Mouse (Mus musculus): ENCODE measurements around the gene Ly6g5c. TPM values are rescaled to one million over a fixed set of nuclear protein-coding genes. Genes with fewer than 3 reads are reported as not detected.
A peak's percentile ranks its signal among the peaks of the same experiment; 100 is the strongest.

Ly6g5c gene
- total and polyA plus RNA-seq, 2 experiments from 2014 or later = not detected

- H3K9me3 ChIP-seq (ENCODE audit: low read length) = no peaks in the 10 kb centered on the region
- no peak overlapping the region for H3K9ac ChIP-seq (replicated peaks; ENCODE audit: low read length)
- 84% methylated on average over 6 of the region's 6 CpGs for WGBS
- H3K27me3 ChIP-seq (ENCODE audit: insufficient read depth, low read length) = no peaks in the 10 kb centered on the region
- TF ChIP-seq CTCF (IDR thresholded peaks at IDR 0.05; ENCODE audit: low read depth) = no peak
- peaks cover 77% of the 10 kb centered on the region for H3K36me3 ChIP-seq (ENCODE audit: insufficient read depth, low read length)
- no peak overlapping the region for H3K4me2 ChIP-seq (ENCODE audit: low read depth, low read length)
- ATAC-seq = no peak
- H3K4me3 ChIP-seq (ENCODE audit: low read length) = no peak overlapping the region
- H3K27ac ChIP-seq = no peak overlapping the region
- H3K4me1 ChIP-seq (ENCODE audit: insufficient read depth, low read length) = peaks cover 2% of the 10 kb centered on the region; the same call in 1 of the 2 replicates
- no peak for DNase-seq (ENCODE audit: low spot score)
Observed at GRCm38 (mm10) chr17:35141971-35142370, 33.9 kb downstream of the Ly6g5c start.

DNA sequence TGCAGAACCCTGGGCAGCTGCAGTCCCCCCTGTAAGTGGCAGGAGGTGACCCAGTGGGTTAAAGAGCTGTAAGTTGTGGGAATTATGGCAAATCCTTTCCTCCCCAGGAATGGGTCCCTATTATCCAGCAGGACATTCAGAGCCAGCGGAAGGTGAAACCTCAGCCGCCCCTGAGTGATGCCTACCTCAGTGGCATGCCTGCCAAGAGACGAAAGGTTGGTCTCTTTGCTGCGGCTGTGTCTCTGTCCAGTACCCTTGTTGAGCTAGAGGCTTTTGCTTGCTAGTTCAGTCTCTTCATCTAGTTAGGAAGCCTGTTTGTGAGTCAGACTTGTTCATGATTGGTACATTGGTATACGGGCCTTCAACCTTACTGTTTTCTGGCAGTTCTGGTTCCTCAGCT, 38.1 kb downstream of the Ly6g5c start:
- no peaks in the 10 kb centered on the region for H3K27me3 ChIP-seq (ENCODE audit: insufficient read depth, low read length)
- H3K4me1 ChIP-seq (ENCODE audit: insufficient read depth, low read length) = no peaks in the 10 kb centered on the region
- ATAC-seq (no peak), DNase-seq (ENCODE audit: low spot score) (no peak)
- no peak overlapping the region for H3K4me2 ChIP-seq (ENCODE audit: low read depth, low read length)
- WGBS = 85% methylated on average over 5 of the region's 5 CpGs
- no peak for TF ChIP-seq CTCF (IDR thresholded peaks at IDR 0.05; ENCODE audit: low read depth)
- H3K4me3 ChIP-seq (ENCODE audit: low read length) = no peak overlapping the region
- peak overlapping the region; percentile 32; the same call in 1 of the 2 replicates for H3K27ac ChIP-seq
- no peaks in the 10 kb centered on the region for H3K9me3 ChIP-seq (ENCODE audit: low read length)
- peaks cover 83% of the 10 kb centered on the region for H3K36me3 ChIP-seq (ENCODE audit: insufficient read depth, low read length)
- no peak overlapping the region for H3K9ac ChIP-seq (replicated peaks; ENCODE audit: low read length)

DNA sequence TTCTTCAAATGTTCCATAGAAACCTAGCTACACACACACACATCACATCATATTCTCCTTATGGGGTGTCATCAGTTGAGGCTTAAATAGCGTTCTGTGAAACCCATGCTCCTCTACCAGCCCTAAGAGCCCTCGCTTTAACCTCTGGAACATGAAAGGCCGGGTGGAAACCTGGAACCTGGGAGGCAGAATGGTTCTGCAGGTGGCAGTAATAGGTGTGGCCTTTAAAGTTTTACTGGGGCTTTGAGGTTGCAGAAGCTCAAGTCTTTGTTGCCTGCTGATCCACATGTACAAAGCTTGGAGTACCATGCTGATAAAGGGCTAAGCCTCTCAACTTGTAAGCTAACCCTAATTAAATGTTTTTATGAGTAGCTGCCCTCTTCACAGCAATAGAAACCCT, 39.3 kb downstream of the Ly6g5c start:
- peaks cover 82% of the 10 kb centered on the region for H3K36me3 ChIP-seq (ENCODE audit: insufficient read depth, low read length)
- H3K4me2 ChIP-seq (ENCODE audit: low read depth, low read length) = no peak overlapping the region
- no peaks in the 10 kb centered on the region for H3K9me3 ChIP-seq (ENCODE audit: low read length)
- no peak overlapping the region for H3K9ac ChIP-seq (replicated peaks; ENCODE audit: low read length)
- H3K27me3 ChIP-seq (ENCODE audit: insufficient read depth, low read length) = no peaks in the 10 kb centered on the region
- TF ChIP-seq CTCF (IDR thresholded peaks at IDR 0.05; ENCODE audit: low read depth) = no peak
- DNase-seq (ENCODE audit: low spot score) (no peak), ATAC-seq (no peak)
- 61% methylated on average over 3 of the region's 3 CpGs for WGBS
- H3K4me3 ChIP-seq (ENCODE audit: low read length) = no peak overlapping the region
- H3K4me1 ChIP-seq (ENCODE audit: insufficient read depth, low read length) = no peaks in the 10 kb centered on the region
- H3K27ac ChIP-seq = 0 out of 2 replicates have a peak overlapping the region, but pooled peaks have one; percentile 32

- Histone ChIP-seq H3K27ac (peak overlapping the region; percentile 45; the same call in 1 of the 2 replicates), H3K9ac (replicated peaks; ENCODE audit: low read length) (no peak overlapping the region), H3K4me1 (ENCODE audit: insufficient read depth, low read length) (no peaks in the 10 kb centered on the region), H3K27me3 (ENCODE audit: insufficient read depth, low read length) (no peaks in the 10 kb centered on the region), H3K36me3 (ENCODE audit: insufficient read depth, low read length) (peaks cover 82% of the 10 kb centered on the region), H3K9me3 (ENCODE audit: low read length) (no peaks in the 10 kb centered on the region), H3K4me2 (ENCODE audit: low read depth, low read length) (no peak overlapping the region), H3K4me3 (ENCODE audit: low read length) (no peak overlapping the region)
- TF ChIP-seq CTCF (IDR thresholded peaks at IDR 0.05; ENCODE audit: low read depth) = no peak
- no peak for DNase-seq (ENCODE audit: low spot score)
- 60% methylated on average over 5 of the region's 5 CpGs for WGBS
- ATAC-seq = no peak
Observed at GRCm38 (mm10) chr17:35147922-35148639, 40.0 kb downstream of the Ly6g5c start.

DNA sequence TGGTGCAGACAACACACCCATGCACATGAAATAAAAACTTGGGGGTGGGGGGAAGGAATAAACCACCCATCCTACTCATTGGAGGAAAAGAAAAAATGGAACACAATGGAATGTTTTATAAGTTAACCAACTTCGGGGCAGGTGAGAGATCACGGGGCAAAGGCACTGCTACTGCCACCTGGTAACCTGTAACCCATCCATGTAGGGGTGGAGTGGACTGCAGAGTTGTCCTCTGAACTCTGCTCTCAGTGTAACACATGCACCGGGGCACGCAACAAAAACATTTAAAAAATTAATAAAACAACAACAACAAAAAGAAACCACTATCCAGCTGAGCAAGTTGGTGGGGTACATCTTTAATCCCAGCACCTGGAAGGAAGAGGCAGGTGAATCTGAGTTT, 44.0 kb downstream of the Ly6g5c start:
- H3K27ac ChIP-seq = no peak overlapping the region
- WGBS = 95% methylated on average over 4 of the region's 4 CpGs
- ATAC-seq = no peak
- H3K27me3 ChIP-seq (ENCODE audit: insufficient read depth, low read length) = no peaks in the 10 kb centered on the region
- no peak overlapping the region for H3K9ac ChIP-seq (replicated peaks; ENCODE audit: low read length)
- peaks cover 83% of the 10 kb centered on the region for H3K36me3 ChIP-seq (ENCODE audit: insufficient read depth, low read length)
- H3K4me3 ChIP-seq (ENCODE audit: low read length) = no peak overlapping the region
- no peak for TF ChIP-seq CTCF (IDR thresholded peaks at IDR 0.05; ENCODE audit: low read depth)
- H3K9me3 ChIP-seq (ENCODE audit: low read length) = no peaks in the 10 kb centered on the region
- H3K4me1 ChIP-seq (ENCODE audit: insufficient read depth, low read length) = no peaks in the 10 kb centered on the region
- DNase-seq (ENCODE audit: low spot score) = no peak
- no peak overlapping the region for H3K4me2 ChIP-seq (ENCODE audit: low read depth, low read length)

GRCm38 (mm10) chr17:35153077-35153476, 45.0 kb downstream of the Ly6g5c start:
- ATAC-seq (no peak), DNase-seq (ENCODE audit: low spot score) (no peak)
- TF ChIP-seq CTCF (IDR thresholded peaks at IDR 0.05; ENCODE audit: low read depth) = no peak
- H3K36me3 ChIP-seq (ENCODE audit: insufficient read depth, low read length) = peaks cover 93% of the 10 kb centered on the region
- H3K9me3 ChIP-seq (ENCODE audit: low read length) = no peaks in the 10 kb centered on the region
- no peak overlapping the region for H3K27ac ChIP-seq
- H3K9ac ChIP-seq (replicated peaks; ENCODE audit: low read length) = no peak overlapping the region
- H3K4me3 ChIP-seq (ENCODE audit: low read length) = no peak overlapping the region
- H3K4me2 ChIP-seq (ENCODE audit: low read depth, low read length) = no peak overlapping the region
- H3K27me3 ChIP-seq (ENCODE audit: insufficient read depth, low read length) = no peaks in the 10 kb centered on the region
- no peaks in the 10 kb centered on the region for H3K4me1 ChIP-seq (ENCODE audit: insufficient read depth, low read length)
- WGBS = 90% methylated on average over 9 of the region's 9 CpGs

DNA sequence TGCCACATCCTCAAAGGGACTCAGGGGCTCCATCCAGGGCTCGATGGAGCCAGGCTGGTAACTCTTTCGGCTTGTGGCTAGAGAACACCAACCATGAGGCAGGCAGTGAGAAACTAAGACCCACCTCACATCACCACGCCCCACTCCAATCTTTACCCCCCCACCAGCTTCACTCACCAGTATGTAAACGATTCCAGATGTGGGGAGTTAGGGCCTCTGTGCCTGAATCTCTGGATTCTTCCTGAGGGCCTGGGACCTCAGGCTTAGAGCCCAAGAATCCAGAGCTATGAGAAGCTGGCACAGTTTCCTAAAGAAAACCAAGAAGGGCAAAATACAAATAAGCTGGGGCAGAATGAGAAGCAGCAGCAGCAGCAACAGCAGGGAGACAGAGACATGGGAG, 45.9 kb downstream of the Ly6g5c start:
- no peaks in the 10 kb centered on the region for H3K4me1 ChIP-seq (ENCODE audit: insufficient read depth, low read length)
- WGBS = 92% methylated on average over 4 of the region's 4 CpGs
- H3K27ac ChIP-seq = no peak overlapping the region
- no peak overlapping the region for H3K4me2 ChIP-seq (ENCODE audit: low read depth, low read length)
- no peak overlapping the region for H3K4me3 ChIP-seq (ENCODE audit: low read length)
- no peak overlapping the region for H3K9ac ChIP-seq (replicated peaks; ENCODE audit: low read length)
- no peaks in the 10 kb centered on the region for H3K9me3 ChIP-seq (ENCODE audit: low read length)
- ATAC-seq = no peak
- no peaks in the 10 kb centered on the region for H3K27me3 ChIP-seq (ENCODE audit: insufficient read depth, low read length)
- no peak for TF ChIP-seq CTCF (IDR thresholded peaks at IDR 0.05; ENCODE audit: low read depth)
- no peak for DNase-seq (ENCODE audit: low spot score)
- peaks cover 96% of the 10 kb centered on the region for H3K36me3 ChIP-seq (ENCODE audit: insufficient read depth, low read length)
